Mouse (Mus musculus) hindbrain, embryonic 13.5 days (tissue): ENCODE data around the gene Pou3f1. TPM values are rescaled to one million over a fixed set of nuclear protein-coding genes. Genes with fewer than 3 reads are reported as not detected.
"Not testable (repeated sequence)": the region's sequence is repeated elsewhere in the genome, so short reads cannot be mapped to it uniquely, and the experiment has no call there.

Experiments used
- ATAC-seq: fragments of 200-750 bp; cut with Nextera tagmentation; 2 replicates; pipeline ENCODE4 v1.8.0; 2017; ENCODE audit warnings: moderate TSS enrichment; ENCODE audit not compliant: low FRiP score
- H3K27ac ChIP-seq: fragments of 300-500 bp; sonication (generic); 2 replicates; pipeline ENCODE4 v1.5.1; 2015; ENCODE audit warnings: inconsistent platforms, mild to moderate bottlenecking, moderate library complexity
- H3K27me3 ChIP-seq: fragments of 300-500 bp; sonication (generic); 2 replicates; pipeline ENCODE4 v1.6.1; 2015; ENCODE audit warnings: mild to moderate bottlenecking, inconsistent platforms
- H3K36me3 ChIP-seq: fragments of 300-500 bp; sonication (generic); 2 replicates; pipeline ENCODE4 v1.6.1; 2015; ENCODE audit warnings: mild to moderate bottlenecking, inconsistent platforms
- H3K4me1 ChIP-seq: fragments of 300-500 bp; sonication (generic); replicated peaks from 2 replicates; pipeline ENCODE4 v1.6.1; 2015; ENCODE audit warnings: inconsistent platforms
- H3K4me2 ChIP-seq: fragments of 300-500 bp; sonication (generic); 2 replicates; pipeline ENCODE4 v1.6.1; 2015; ENCODE audit warnings: inconsistent platforms, mild to moderate bottlenecking, moderate library complexity
- H3K4me3 ChIP-seq: fragments of 300-500 bp; sonication (generic); 2 replicates; pipeline ENCODE4 v1.5.1; 2015; ENCODE audit warnings: mild to moderate bottlenecking, inconsistent platforms
- H3K9ac ChIP-seq: fragments of 300-500 bp; sonication (generic); 2 replicates; pipeline ENCODE4 v1.6.1; 2015; ENCODE audit warnings: mild to moderate bottlenecking, inconsistent platforms
- H3K9me3 ChIP-seq: fragments of 300-500 bp; sonication (generic); 2 replicates; pipeline ENCODE4 v1.6.1; 2016; ENCODE audit warnings: inconsistent platforms
- WGBS: fragments of 180-500 bp; shearing (Covaris S2); methylation state at CpG from one replicate; pipeline ENCODE4 v1.1.7; 2015; 5-methylcytosine and 5-hydroxymethylcytosine counted together
- polyA plus RNA-seq: library from polyadenylated mRNA; unstranded; fragments of >200 nt; fragmentation: Nextera tagmentation; extraction: Ambion mirVana; gene quantifications from 2 replicates; pipeline ENCODE4 v1.2.1, GENCODE M21; 2015

Gene Pou3f1
- polyA plus RNA-seq, 1 experiment from 2014 or later: 11.4 TPM

DNA sequence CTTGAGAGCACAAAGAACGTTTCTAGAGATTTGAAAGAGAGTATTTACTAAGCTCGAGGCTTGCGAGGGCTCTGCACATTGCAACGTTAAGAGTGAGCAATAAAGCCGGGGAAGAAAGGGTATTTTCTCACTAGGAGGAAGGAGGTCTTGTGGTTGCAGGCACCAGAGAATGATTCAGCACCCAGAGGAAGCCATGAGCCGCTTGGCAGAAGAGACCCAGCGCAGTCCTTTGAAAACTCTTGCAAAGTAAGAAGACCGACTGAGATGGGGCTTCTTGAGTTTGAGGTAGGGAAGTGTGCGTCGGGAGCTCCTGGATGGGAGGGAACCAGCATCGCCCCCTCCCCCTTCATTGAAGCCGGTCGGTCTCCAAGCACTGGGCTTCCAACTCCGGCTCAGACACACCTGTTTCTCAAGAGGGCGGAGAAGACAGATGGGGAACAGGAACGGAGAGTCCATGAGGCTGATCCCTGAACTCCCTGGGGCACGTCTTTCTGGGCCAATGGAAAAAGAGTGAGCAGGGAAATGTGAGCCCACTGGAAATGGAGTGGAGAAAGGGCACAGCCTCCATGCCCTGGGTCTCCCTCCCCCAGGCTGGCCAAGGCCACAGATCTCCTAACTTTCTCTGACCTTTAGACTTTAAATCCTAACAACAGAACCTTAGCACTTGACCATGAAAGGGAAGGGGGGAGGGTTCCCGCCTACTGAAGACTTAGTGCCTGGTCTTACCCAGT is 39.3 kb downstream of the Pou3f1 start:
- Histone ChIP-seq H3K9me3 (no peaks in the 10 kb centered on the region), H3K4me2 (no peak overlapping the region), H3K9ac (no peak overlapping the region), H3K27me3 (peaks cover 53% of the 10 kb centered on the region), H3K4me1 (peaks cover 31% of the 10 kb centered on the region), H3K4me3 (no peak overlapping the region), H3K36me3 (no peaks in the 10 kb centered on the region), H3K27ac (no peak overlapping the region)
- 17% methylated on average over 18 of the region's 18 CpGs for WGBS
- no peak for ATAC-seq

DNA sequence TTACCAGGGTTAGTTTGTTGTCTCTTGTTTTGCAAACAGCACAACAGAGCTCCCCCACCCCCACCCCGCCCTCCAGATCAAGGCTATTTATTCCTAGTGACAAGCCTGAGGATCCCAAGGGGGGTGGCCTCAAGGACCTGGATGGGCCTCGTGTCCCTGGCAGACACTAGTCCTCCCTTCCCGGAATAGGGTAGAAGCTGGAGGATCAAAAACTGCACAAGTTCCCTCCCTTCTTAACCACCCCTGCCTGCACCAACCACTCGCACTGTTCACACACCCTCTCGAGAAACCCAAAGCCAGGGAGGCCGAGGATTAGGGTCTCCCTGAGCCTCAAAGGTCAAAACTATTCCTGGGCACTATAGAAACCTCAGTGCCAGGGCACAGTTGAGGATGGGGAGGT is 43.2 kb downstream of the Pou3f1 start:
- peak overlapping the region; percentile 80; the same call in 1 of the 2 replicates for H3K9ac ChIP-seq
- no peaks in the 10 kb centered on the region for H3K9me3 ChIP-seq
- H3K4me2 ChIP-seq: peak overlapping the region; percentile 97
- H3K4me1 ChIP-seq: peaks cover 37% of the 10 kb centered on the region
- H3K36me3 ChIP-seq: no peaks in the 10 kb centered on the region
- ATAC-seq: no peak
- H3K4me3 ChIP-seq: peak overlapping the region; percentile 58
- H3K27ac ChIP-seq: no peak overlapping the region
- peaks cover 85% of the 10 kb centered on the region for H3K27me3 ChIP-seq
- 5% methylated on average over 6 of the region's 6 CpGs for WGBS

DNA sequence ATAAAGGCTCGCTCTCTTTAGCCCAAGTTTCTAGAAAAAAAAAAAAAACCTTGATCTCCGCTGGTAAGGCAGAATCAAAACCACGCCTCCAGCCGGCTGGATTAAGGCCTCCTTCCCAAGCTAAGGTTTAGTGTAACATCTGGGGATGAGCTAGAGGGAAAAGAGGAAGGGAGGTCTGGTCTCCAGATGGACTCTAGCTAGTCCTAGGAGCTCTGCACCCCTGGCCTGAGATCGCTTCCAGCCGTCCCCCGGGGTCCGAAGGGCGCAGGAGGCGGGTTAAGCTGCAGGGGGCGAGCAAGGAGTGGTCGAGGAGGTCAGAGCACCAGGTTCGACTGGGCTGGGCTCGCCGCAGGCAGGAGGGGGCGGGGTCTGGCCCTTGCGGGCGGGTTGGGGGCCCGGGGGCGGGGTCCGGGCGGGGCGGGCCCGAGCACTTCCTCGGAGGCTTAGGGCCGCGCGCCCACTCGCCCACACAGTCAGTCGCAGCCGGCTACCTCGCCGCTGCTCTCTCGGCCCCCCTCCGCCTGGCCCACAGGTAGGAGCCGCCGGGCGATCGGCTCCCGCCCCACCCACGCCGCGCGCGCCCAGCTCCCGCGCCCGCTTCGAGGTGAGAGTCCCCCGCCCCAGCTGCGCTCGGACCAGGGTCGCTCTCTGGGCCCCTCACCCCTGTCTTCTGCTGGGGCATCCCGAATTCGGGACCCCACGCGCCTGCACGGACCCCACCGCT is 43.8 kb downstream of the Pou3f1 start, which contains the start of gene Fhl3:
TSS of gene Fhl3 (plus strand) at position 454 of the 724 bp plus-strand sequence.
- WGBS: under 1% methylated on average over 54 of the region's 59 CpGs
- ATAC-seq: peak; percentile 26
- peak within 1 kb of the TSS; percentile 97 for H3K4me2 ChIP-seq
- peak within 1 kb of the TSS; percentile 58 for H3K4me3 ChIP-seq
- peaks cover 84% of the 10 kb centered on the region for H3K27me3 ChIP-seq
- H3K4me1 ChIP-seq: peaks cover 41% of the 10 kb centered on the region
- peak within 1 kb of the TSS; percentile 80 for H3K9ac ChIP-seq
- H3K36me3 ChIP-seq: no peaks in the 10 kb centered on the region
- no peaks in the 10 kb centered on the region for H3K9me3 ChIP-seq
- no peak within 1 kb of the TSS; the same call in 1 of the 2 replicates for H3K27ac ChIP-seq

DNA sequence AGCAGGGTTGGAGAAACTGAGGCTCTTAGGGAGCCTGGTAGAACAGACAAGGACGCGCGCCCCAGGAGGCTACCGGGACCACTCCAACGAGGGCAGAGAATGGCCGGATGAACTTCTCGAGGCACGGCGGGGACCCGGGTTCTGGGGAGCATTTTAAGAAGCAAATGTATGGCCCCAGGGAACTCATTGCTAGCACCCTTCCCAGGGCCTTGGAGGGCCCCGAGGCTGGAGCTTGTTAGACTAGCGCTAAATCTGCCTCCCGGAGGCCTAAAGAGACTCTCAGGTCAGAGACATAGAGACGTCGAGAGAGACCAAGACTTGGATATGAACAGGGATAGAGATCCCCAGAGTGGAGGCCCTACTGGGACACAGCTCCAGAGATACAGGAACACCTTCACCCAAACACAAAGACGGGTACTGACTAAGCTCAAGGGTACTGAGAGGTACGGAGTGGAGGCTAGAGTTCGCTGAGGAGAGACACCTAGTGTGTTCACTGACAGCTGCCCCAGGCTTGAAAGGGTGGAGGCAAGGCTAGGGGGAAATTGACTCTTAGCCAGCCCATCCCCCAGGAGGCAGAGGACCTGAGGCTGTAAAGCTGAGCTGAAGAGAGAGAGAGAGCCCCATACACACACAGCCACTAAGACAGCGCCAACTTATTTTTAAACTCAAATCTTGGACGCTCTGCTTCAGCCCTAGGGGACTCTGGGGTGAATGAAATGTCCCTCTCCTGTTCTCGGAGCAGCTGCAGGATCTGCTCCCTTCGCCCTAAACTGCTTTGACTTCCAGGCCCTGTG is 44.6 kb downstream of the Pou3f1 start:
- peaks cover 79% of the 10 kb centered on the region for H3K27me3 ChIP-seq
- ATAC-seq: no peak
- no peak overlapping the region for H3K27ac ChIP-seq
- peak overlapping the region; percentile 80 for H3K9ac ChIP-seq
- H3K4me2 ChIP-seq: peak overlapping the region; percentile 97
- H3K36me3 ChIP-seq: no peaks in the 10 kb centered on the region
- H3K4me3 ChIP-seq: peak overlapping the region; percentile 58
- peaks cover 41% of the 10 kb centered on the region for H3K4me1 ChIP-seq
- H3K9me3 ChIP-seq: no peaks in the 10 kb centered on the region
- whole genome bisulfite sequencing: 4% methylated on average over 22 of the region's 22 CpGs

DNA sequence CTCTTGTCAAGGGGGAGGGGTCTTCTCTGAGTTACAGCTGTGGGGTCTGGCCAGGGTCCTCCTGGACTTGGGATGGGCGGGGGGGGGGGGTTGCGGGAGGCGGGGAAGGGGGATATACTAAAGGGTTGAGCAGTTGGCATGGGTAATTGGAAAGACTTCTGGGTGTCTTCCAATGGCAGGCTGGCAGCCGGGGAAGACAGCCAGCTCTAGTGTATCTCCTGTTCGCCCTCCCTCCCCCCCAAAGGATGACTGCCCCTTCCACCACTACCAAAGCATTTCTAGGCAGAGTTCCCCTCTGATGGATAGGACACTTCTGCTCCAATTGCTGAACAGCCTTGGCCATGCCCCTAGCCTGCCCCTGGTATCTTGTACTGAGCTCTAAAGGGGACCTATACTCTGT is 45.3 kb downstream of the Pou3f1 start:
- H3K27me3 ChIP-seq: peaks cover 77% of the 10 kb centered on the region
- peaks cover 41% of the 10 kb centered on the region for H3K4me1 ChIP-seq
- no peak overlapping the region for H3K27ac ChIP-seq
- H3K36me3 ChIP-seq: no peaks in the 10 kb centered on the region
- 57% methylated on average over 5 of the region's 5 CpGs for WGBS
- no peaks in the 10 kb centered on the region for H3K9me3 ChIP-seq
- peak overlapping the region; percentile 97 for H3K4me2 ChIP-seq
- H3K9ac ChIP-seq: peak overlapping the region; percentile 80; the same call in 1 of the 2 replicates
- H3K4me3 ChIP-seq: peak overlapping the region; percentile 58; the same call in 1 of the 2 replicates
- ATAC-seq: no peak

DNA sequence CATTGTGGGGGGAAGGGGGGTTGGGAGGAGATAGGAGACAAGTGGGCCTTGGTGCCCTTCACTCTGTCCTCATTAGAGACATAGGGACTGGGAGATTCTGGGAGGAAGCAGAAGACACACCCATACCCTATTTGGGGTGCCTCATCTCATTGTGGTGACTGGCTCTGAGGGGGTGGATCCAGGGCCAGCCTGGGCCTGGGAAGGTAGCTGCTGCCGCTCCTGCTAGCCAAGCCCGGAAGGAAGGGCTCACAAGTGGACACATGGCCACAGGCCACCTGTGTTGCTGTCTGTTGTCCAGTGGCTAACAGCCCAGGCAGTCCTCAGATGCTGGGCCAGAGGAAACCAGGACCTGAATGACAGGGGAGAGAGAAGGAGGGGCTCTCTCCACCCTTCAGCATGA is 46.8 kb downstream of the Pou3f1 start:
- H3K27ac ChIP-seq: peak overlapping the region; percentile 69; the same call in 1 of the 2 replicates
- H3K27me3 ChIP-seq: peaks cover 77% of the 10 kb centered on the region
- H3K4me1 ChIP-seq: peaks cover 42% of the 10 kb centered on the region
- no peaks in the 10 kb centered on the region for H3K9me3 ChIP-seq
- WGBS: 53% methylated on average over 2 of the region's 2 CpGs
- ATAC-seq: no peak
- no peaks in the 10 kb centered on the region for H3K36me3 ChIP-seq
- H3K4me2 ChIP-seq: no peak overlapping the region
- H3K9ac ChIP-seq: no peak overlapping the region
- no peak overlapping the region for H3K4me3 ChIP-seq

DNA sequence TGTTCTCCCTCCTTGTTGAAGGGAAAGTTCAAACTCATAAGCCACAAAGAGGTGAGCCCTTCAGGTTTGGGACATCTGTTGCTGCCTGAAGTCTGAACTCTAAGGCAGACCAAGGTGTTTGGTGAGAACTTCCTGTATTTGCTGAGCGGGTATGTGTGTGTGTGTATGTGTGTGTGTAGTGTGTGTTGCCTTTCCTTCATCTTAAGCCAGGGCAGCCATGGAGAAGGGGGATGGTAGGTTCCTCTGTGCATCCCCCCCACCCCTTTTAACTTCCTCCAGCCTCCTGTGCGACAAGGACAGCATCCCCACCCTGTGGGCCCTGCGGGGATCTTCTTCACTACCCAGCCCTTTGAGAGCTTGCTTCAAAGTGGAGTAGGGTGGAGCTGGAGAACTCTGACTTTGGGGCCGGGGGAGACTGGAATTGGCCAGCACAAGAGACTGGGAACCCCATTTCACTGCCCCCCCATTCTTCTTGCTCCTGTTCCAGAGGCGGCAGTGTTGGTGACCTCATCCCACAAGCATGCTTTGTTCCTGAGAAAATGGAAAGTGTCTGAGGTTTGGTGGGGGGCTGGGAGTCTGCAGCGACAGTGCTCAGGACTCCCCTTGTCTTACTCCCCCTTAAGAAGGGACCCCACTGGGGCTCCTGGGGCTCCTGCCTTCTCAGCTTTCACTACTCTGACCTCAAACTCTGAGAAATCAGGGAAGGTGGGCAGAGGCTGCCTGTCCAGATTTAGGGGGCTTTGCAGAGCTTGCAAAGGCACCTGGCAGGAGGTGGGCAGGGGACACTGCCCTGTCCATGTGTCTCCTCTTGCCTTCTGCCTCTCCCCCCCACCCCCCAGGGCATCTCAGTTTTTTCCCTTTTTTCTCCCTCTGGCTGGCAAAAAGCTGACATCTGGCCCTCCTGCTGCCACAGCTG is 47.5 kb downstream of the Pou3f1 start:
- H3K9ac ChIP-seq: peak overlapping the region; percentile 39; the same call in 1 of the 2 replicates
- peak overlapping the region; percentile 69 for H3K27ac ChIP-seq
- no peak overlapping the region for H3K4me3 ChIP-seq
- H3K4me2 ChIP-seq: 0 out of 2 replicates have a peak overlapping the region, but pooled peaks have one; percentile 10
- WGBS: 12% methylated on average over 6 of the region's 6 CpGs
- H3K4me1 ChIP-seq: peaks cover 49% of the 10 kb centered on the region
- H3K27me3 ChIP-seq: peaks cover 77% of the 10 kb centered on the region
- ATAC-seq: no peak
- no peaks in the 10 kb centered on the region for H3K9me3 ChIP-seq
- H3K36me3 ChIP-seq: no peaks in the 10 kb centered on the region

DNA sequence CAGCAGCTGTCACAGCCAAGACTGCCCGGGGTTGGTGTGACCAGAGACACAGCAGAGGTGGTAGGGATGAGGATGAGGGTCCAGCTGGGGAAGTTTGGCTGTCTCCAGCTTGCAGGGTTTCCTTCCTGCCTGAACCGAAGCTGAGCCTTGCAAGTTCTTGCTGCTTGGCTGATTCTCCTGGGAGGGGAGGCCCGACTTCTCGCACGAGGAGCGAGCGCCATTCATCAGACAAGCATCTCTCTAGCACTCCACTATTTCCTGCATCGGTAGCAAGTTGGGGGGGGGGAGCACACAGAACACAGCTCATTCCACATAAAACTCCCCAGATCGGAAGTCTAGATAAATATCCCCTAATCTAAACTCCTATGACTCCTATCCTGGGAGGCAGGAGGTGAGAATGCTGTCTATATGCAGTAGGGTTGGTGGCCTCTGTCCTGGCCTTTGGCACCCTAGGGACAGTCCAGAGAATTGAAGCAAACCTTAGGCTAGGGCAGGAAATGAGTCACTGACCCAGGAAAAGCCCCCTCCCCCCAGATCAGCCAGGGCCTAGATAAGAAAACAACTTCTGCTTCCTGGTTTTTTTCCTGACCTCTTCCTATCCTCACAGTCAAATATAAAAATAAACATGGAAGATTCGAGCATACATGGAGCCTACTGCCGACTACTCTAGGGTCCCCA is 48.3 kb downstream of the Pou3f1 start:
- no peak overlapping the region for H3K4me3 ChIP-seq
- H3K36me3 ChIP-seq: no peaks in the 10 kb centered on the region
- no peak for ATAC-seq
- H3K27me3 ChIP-seq: peaks cover 77% of the 10 kb centered on the region
- peaks cover 52% of the 10 kb centered on the region for H3K4me1 ChIP-seq
- H3K27ac ChIP-seq: peak overlapping the region; percentile 69
- peak overlapping the region; percentile 39; the same call in 1 of the 2 replicates for H3K9ac ChIP-seq
- no peaks in the 10 kb centered on the region for H3K9me3 ChIP-seq
- H3K4me2 ChIP-seq: 0 out of 2 replicates have a peak overlapping the region, but pooled peaks have one; percentile 10
- WGBS: 20% methylated on average over 11 of the region's 11 CpGs

DNA sequence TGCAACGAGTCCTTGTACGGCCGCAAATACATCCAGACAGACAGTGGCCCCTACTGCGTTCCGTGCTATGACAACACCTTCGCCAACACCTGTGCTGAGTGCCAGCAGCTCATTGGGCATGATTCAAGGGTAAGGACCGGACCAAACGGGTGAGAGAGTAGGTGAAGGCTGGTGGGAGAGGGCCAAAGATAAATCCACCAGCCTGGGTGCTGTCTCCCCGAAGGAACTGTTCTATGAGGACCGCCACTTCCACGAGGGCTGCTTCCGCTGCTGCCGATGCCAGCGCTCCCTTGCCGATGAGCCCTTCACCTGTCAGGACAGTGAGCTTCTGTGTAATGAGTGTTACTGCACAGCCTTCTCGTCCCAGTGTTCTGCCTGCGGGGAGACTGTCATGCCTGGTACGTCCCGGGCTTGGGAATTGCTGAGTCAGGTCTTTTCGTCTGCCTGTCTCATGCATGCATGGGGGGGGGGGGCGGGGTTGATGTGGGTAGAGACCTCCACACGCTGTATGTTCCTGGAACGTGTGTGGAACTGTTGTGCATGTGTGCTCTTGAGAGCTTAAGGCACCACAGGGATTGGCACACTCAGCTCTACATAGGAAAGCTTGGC is 49.2 kb downstream of the Pou3f1 start:
- ATAC-seq: no peak
- 84% methylated on average over 23 of the region's 23 CpGs for WGBS
- H3K9ac ChIP-seq: no peak overlapping the region
- H3K4me3 ChIP-seq: no peak overlapping the region
- H3K4me2 ChIP-seq: no peak overlapping the region
- H3K36me3 ChIP-seq: no peaks in the 10 kb centered on the region
- H3K9me3 ChIP-seq: no peaks in the 10 kb centered on the region
- peaks cover 77% of the 10 kb centered on the region for H3K27me3 ChIP-seq
- peak overlapping the region; percentile 18; the same call in 1 of the 2 replicates for H3K27ac ChIP-seq
- peaks cover 48% of the 10 kb centered on the region for H3K4me1 ChIP-seq

DNA sequence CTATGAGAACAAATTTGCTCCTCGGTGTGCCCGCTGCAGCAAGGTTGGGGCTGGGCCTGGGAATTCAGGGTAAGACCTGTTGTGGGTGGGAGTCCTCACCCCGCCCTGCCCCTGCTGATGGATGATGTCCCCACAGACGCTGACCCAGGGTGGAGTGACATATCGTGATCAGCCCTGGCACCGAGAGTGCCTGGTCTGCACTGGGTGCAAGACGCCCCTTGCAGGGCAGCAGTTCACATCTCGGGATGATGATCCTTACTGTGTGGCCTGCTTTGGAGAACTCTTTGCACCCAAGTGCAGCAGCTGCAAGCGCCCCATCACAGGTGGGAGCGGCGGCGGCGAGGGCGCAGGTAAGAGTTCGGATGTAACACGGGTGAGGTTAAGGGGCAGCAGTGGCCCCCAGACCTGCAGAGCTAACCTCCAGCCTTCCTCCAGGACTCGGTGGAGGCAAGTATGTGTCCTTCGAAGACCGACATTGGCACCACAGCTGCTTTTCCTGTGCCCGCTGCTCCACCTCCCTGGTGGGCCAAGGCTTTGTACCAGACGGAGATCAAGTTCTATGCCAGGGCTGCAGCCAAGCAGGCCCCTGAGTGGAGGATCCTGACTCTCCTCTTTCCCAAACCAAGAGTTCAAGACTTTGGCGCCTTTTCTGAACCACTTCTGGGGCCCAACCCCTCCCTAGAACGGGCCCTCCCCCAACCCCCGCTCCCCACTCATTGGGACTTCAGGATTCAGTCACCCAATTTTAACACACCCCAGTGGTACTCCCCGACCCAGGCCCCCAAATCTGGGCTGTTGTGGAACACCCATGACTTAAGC is 51.0 kb downstream of the Pou3f1 start:
- not testable (repeated sequence) for ATAC-seq, H3K4me2 ChIP-seq, H3K27ac ChIP-seq, H3K36me3 ChIP-seq, H3K9me3 ChIP-seq, H3K9ac ChIP-seq, H3K4me3 ChIP-seq
- peaks cover 59% of the 10 kb centered on the region for H3K27me3 ChIP-seq
- WGBS: 88% methylated on average over 25 of the region's 25 CpGs
- H3K4me1 ChIP-seq: peaks cover 34% of the 10 kb centered on the region
